Comparison of ENCODE assay signal across 8 mouse cellular contexts in genomic region chr15:82065511-82065910, GRCm38 (mm10). TPM values are rescaled to one million over a fixed set of nuclear protein-coding genes. Genes with fewer than 3 reads are reported as not detected.
DNase-seq lines count a peak whose midpoint lies in the region; TF ChIP-seq lines count a peak whose summit lies in the region.

No protein-coding gene starts in this region.

- TF ChIP-seq POLR2A in liver, adult 2 months (IDR thresholded peaks at IDR 0.05; ENCODE audit: extremely low read depth, insufficient read depth, low read length): no peak

- H3K36me3 ChIP-seq in liver, adult 2 months (ENCODE audit: control insufficient read depth, insufficient read depth, low read length): no peaks in the 10 kb centered on the region

- peaks cover 10% of the 10 kb centered on the region for H3K27me3 ChIP-seq in liver, adult 2 months (ENCODE audit: control insufficient read depth, insufficient read depth, low read length)

- peak; percentile 66 for TF ChIP-seq CTCF in liver, adult 2 months (IDR thresholded peaks at IDR 0.05; ENCODE audit: low read depth, low read length)

- no peak overlapping the region for H3K4me3 ChIP-seq in liver, adult 2 months (ENCODE audit: insufficient read depth, low read depth, low read length)

- H3K27ac ChIP-seq in liver, adult 2 months (replicated peaks; ENCODE audit: insufficient read depth, low read depth, low read length): no peak overlapping the region

- H3K9ac ChIP-seq in liver, adult 2 months (ENCODE audit: low read depth, low read length): no peak overlapping the region

- peak; percentile 66 for DNase-seq in A20 (ENCODE audit: low read depth, low spot score)
- DNase-seq in Muller cell, postnatal 12 days (ENCODE audit: inconsistent ontology term): peak; percentile 59
- peak; percentile 81 for DNase-seq in cerebellum, adult 8-10 months
- DNase-seq in gastrocnemius, adult 8-10 months (ENCODE audit: low spot score in 2 of 2): peak; percentile 33 to 46
- DNase-seq in kidney, adult 9 months: peak; percentile 93
- peak; percentile 55 for DNase-seq in liver, adult 2 months (ENCODE audit: extremely low read depth, low read depth, low spot score)
- DNase-seq in retina, postnatal 1 day: peak; percentile 90
- peak; percentile 68 for DNase-seq in yolk sac, embryonic 10.5 days (ENCODE audit: low spot score)

- no peaks in the 10 kb centered on the region for H3K79me2 ChIP-seq in liver, adult 2 months (ENCODE audit: control insufficient read depth, insufficient read depth, low read length)

- whole genome bisulfite sequencing in liver, adult 2 months: 13% methylated on average over 7 of the region's 7 CpGs

- no peaks in the 10 kb centered on the region for H3K4me1 ChIP-seq in liver, adult 2 months (ENCODE audit: control insufficient read depth, insufficient read depth, low read length)

RNA-seq across cellular contexts. Expression of gene Mei1, which starts 4.3 kb away (rescaled TPM):
- not detected for total RNA-seq in gastrocnemius, adult 8-10 months (2022)
- not detected in 2 replicates for total RNA-seq in liver, adult 2 months (2014; rRNA removed)
- not detected in 2 replicates for polyA plus RNA-seq in liver, adult 2 months (2012; rRNA removed)

RNA-seq across cellular contexts. Expression of gene 4930407I10Rik, which starts 6.6 kb away (rescaled TPM):
- not detected for total RNA-seq in gastrocnemius, adult 8-10 months (2022)
- not detected in 2 replicates for total RNA-seq in liver, adult 2 months (2014; rRNA removed)
- polyA plus RNA-seq in liver, adult 2 months (2012; rRNA removed): not detected in 2 replicates

RNA-seq across cellular contexts. Expression of gene Snu13, which starts 18.1 kb away (rescaled TPM):
- 10 to 100 TPM; 44.8 to 55.5 (median 51.4) TPM for total RNA-seq in gastrocnemius, adult 8-10 months (2022)
- total RNA-seq in liver, adult 2 months (2014; rRNA removed): 23.3 and 26.2 TPM in 2 replicates
- 23.1 and 25.4 TPM in 2 replicates for polyA plus RNA-seq in liver, adult 2 months (2012; rRNA removed)

RNA-seq across cellular contexts. Expression of gene Desi1, which starts 31.8 kb away (rescaled TPM):
- total RNA-seq in gastrocnemius, adult 8-10 months (2022): 10 to 100 TPM; 14.9 to 18.4 (median 17.5) TPM
- 6.6 and 10.1 TPM in 2 replicates for total RNA-seq in liver, adult 2 months (2014; rRNA removed)
- 28.7 and 31.1 TPM in 2 replicates for polyA plus RNA-seq in liver, adult 2 months (2012; rRNA removed)

Comparison
In these comparisons a context has a peak if more than half of its experiments do, and no peak if none do; other contexts are left out.
1. DNase-seq: peak in every context shown above with its lines; median percentile 93 in kidney, adult 9 months; 90 in retina, postnatal 1 day; 81 in cerebellum, adult 8-10 months; 68 in yolk sac, embryonic 10.5 days; 66 in A20; 59 in Muller cell, postnatal 12 days; 55 in liver, adult 2 months; 40 in gastrocnemius, adult 8-10 months.